Mouse (Mus musculus): ENCODE results near the gene Ctnnd2.

GRCm38 (mm10) chr15:30174321-30174720 lies 1.9 kb downstream of the Ctnnd2 start:
- TF ChIP-seq CTCF (IDR thresholded peaks at IDR 0.05; ENCODE audit: low read depth, low read length) (no peak), POLR2A (IDR thresholded peaks at IDR 0.05; ENCODE audit: extremely low read depth, insufficient read depth, low read length) (no peak)
